Mouse (Mus musculus): ENCODE measurements at regions not wholly inside any gene's neighbourhood (a gene's known extent, or its start where the extent isn't known, plus 50 kb on each side); places are given as distances from the start of the nearest gene placed in this dataset.

GRCm38 (mm10) chr2:169116841-169117240 is 161.5 kb upstream of the Zfp64 start:
- no peak for DNase-seq

DNA sequence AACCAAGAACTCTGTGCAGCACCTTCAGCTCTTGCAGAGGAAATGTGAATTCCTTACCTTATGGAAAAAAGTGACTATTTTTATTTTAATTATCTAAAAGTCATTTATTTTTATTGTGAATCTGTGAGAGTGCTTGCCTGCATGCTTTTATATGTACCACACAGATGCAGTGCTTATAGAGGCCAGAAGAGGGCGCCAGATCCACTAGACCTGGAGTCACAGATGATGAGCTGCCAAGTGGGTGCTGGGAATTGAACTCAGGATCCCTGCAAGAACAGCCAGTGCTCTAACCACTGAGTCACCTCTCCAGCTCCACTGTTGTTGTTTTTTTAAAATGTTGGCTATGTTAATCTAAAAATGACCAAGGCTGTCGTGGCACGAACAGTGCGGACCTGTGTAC is 153.7 kb upstream of the Zfp64 start:
- peak; percentile 8 for DNase-seq

DNA sequence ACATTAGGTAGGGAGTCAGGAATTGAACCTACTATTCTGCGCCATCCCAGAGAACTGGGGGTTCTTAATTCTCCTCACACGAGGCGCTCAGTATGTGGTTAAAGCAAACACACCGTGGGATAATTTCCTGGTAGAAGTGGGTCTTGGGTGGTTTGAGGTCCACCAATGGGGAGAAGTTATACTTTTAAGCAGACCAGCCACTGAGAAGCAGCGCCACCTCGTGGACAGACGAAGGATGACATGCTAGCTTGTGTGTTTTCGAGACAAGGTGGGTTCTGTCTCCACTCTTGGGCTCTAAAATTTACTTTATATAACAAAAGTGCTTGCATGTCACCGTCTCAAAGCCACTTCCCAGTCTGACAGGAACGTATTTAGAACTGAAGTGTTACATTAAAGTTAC is 152.7 kb upstream of the Zfp64 start:
- DNase-seq, result peak; percentile 64

DNA sequence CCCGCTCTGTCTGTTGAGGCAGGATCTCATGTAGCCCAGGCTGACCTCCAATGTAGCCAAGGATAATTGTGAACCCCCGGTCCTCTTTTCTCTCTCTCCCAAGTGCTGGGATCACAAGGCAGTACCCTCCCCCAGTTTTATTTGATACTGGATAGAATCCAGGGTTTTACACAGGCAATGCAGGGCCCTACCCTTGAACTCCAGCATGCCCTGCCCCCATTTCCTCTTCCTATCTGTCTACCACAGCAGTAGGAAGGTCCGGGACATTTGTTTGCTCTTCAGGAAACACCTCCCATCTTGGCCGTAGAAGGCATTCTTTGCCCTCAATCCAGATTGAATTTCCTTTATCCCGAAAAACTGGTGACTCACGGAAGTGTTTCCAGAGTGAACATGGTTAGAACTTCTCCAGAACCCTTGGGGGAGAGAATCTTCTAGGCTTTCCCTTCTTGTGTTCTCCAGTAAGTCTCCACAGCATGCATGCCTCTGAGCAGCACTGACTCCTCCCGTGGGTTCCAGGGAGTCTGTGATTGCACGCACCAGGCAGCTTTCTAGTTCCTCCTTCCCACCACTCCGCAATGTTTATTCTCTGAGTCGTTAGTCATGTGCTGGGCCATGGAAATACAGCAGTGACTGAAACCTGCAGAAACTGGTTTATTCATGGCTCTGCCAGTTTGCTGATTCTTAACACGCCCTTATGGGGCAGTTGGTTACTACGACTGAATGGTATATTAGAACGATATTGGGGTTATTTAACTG is 146.3 kb upstream of the Zfp64 start:
- peak; percentile 18 for DNase-seq

DNA sequence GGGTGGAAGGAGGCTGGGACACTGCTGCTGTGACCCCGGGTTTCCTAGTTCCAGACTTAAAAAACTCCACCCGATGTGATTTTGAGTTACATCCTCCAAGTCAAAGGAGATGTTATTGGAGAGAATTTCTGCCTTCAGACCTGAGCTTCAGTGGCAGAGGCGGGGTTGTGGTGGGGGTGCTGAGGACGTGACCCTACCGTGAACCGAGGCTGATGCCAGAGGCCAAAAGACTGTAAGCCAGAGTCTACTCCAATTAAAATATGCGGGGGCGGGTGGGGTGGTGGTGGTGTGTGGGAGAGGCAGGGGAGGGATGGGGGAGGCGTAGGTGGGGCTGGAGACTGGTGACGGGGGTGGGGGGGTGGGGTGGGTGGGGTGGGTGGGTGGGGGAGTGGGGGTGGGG is 145.1 kb upstream of the Zfp64 start:
- DNase-seq, result no peak

DNA sequence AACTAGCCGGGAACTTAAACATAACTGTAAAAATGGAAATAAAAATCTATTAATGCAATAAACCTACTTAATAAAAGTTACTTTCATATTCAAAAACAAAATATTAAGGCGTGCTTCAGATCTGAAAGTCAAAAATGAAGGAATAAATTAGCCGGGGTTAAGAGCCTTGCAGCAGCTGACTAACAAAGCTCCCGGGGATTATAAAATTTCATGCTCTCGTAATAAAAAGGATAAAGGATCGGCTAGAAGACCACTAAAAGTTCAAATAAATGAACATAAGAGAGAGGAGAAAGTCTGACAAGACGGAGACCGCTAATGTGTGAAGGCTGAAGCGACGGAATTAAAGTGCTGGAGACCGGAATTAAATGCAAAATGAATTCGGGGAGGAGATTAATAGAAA is 144.3 kb upstream of the Zfp64 start:
- no peak for DNase-seq

GRCm38 (mm10) chr2:169098591-169098990 is 143.2 kb upstream of the Zfp64 start:
- DNase-seq, result no peak

DNA sequence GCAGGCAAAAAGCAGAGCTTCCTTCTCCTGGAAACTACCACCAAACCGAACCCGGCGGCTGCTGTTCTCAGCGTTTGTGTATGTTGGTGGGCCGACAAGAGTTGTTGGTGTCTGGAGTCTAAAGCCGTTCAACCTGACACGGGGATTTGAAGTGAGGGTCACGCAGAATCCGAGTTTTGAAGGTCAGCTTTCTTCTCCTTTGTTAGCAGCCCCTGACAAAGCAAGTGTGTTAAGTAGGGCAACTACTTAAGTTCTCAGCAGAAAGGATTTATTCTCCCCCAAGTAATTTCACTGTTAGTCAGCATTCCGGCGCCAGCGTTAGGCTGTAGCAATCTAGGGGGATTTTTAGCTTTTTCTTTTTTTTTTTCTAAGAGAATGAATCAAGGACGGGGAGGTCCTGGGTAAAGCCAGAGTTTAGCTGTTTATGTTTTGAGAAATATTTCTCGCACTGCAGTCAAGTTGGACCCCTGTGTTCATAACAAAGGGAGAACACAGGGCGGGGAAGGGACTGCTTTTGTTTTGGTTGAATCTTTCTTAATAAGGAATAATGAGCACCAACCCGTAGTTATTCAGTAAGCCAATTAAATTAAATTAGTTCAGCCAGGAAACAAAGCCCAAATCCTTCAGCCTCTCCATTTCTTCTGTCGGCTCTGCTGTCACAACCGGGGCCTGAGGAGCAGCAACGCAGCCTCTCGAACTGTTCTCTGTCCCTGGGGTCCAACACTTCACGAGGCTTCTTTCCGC is 138.8 kb upstream of the Zfp64 start:
- no peak for DNase-seq

DNA sequence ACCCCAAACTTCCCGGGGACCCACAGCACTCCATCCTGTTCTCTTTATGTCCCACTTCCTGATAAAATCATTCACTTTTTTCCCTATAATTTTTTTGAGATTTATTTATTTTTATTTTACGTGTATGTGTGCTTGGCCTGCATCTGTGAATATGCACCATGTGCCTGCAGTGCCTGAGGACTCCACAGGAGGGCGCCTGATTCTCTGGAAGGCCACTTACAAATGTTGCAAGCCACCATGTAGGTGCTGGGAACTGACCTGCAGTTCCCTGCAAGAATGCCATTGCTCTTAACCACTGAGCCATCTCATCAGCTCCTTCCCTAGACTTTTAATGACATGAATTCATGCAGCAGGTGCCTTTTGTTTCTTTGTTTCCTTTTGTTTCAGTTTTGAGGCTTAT is 134.9 kb upstream of the Zfp64 start:
- no peak for DNase-seq

GRCm38 (mm10) chr2:169088870-169089484 is 133.6 kb upstream of the Zfp64 start:
- peak; percentile 59 for DNase-seq

DNA sequence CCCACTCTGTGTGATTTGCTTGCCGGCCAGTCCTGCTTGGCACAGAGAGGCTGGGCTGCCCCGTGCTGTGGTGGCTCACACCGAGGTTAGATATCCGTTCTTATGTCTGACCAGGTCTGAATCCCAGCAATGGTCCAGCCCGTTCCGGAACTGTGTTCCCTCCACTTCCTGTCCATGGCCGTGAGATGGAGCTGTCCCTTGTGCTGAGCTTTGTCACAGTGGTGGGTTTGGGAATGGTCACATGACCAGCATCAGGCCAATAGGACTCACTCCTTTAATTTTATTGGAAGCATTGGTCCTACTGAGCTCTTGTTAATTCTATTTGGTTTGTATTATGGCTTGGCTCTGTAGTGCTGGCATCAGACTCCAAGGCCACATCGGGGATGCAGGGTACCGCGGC is 132.9 kb upstream of the Zfp64 start:
- DNase-seq, result no peak

DNA sequence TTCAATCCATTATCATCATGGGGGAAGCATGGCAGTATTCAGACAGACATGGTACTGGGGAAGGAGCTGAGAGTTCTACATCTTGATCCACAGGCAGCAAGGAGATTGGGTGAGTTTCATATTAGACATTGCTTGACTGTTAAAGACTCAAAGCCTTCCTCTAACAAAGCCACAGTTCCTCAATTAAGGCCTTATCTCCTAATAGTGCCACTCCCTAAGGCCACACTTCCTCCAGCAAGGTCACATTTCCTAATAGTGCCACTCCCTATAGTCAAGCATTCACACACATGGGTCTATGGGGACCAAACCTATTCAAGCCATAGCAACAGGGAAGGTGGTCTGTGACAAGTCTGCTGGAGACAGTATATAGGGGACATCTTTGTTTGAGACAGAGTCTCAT is 115.9 kb upstream of the Zfp64 start:
- no peak for DNase-seq

GRCm38 (mm10) chr2:169065166-169065698 is 109.8 kb upstream of the Zfp64 start:
- DNase-seq, result peak; percentile 5

GRCm38 (mm10) chr2:169061520-169061919 is 106.1 kb upstream of the Zfp64 start:
- DNase-seq, result peak; percentile 89

- peak; percentile 2 for DNase-seq
Measured at GRCm38 (mm10) chr2:169060495-169060894, 105.1 kb upstream of the Zfp64 start.

DNA sequence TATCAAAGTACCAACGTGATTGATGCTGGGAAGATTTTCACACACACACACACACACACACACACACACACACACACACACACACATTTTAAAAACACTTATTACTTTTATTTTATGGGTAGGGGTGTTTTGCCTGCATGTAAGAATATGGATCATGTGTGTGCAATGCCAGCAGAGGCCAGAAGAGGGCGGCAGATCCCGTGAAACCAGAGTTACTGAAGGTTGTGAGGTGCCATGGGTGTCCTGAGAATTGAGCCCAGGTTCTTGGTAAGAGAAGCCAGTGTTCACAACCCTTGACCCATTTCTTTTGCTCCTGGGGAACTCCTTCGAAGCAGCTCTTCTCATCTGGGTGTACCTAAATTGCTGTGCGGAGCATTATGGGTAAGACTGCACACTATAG is 102.4 kb upstream of the Zfp64 start:
- no peak for DNase-seq

GRCm38 (mm10) chr2:169049947-169050346 is 94.6 kb upstream of the Zfp64 start:
- no peak for DNase-seq

DNA sequence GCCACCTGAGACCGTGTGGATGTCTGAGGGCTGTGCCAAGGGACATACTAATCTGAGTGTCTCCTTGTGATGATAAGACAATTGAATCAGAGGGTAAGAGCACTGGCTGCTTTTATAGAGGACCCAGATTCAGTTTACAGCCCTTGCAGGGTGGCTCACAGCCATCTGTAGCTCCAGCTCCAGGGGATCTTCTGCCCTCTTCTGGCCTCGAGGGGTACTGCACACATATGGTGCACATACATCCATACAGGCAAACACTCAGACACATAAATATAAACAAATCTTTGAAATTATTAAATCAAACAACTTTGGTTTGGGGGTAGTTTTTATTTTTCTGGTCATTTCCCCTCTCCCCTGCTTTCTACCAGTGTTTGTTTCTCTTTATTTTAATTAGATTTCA is 86.4 kb upstream of the Zfp64 start:
- DNase-seq, result no peak

DNA sequence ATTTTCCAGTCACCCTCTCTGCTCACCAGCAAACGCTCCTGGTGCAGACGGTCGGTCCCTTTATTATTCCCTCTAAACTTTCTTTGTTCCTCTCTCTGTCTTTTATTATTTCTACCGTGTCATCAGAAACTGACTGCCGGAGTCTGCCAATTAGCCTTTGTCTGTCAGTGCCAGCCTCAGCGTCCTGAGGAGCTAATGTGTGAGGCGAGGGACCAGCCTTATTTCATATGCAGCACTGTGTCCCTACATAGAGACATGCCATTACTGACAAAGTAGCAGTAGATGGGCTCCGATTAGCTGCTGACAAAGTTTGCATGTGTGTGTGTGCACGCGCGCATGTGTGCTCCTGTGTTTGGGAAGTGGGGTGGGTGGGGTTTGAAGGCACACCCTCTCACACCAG is 82.6 kb upstream of the Zfp64 start:
- DNase-seq, result no peak

- DNase-seq, result no peak
Measured at GRCm38 (mm10) chr2:169037519-169037918, 82.1 kb upstream of the Zfp64 start.

GRCm38 (mm10) chr2:169035315-169035714 is 79.9 kb upstream of the Zfp64 start:
- peak; percentile 40 for DNase-seq

DNA sequence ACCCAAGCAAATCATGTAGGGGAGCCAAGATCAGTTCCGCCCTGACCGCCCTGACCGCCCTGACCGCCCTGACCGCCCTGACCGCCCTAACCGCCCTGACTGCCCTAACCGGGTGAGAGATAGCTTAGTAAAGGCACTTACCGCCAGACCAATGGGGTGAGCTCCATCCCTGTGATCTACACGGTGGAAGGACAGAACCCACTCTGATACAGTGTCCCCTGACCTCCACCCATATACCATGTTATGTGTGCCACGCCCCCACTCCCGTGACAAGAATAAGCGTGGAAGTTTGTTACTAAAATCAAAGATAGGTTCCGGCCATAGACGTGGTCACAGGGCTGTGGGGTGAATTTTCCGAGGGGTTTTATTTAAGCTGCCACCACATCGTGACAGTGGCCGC is 78.6 kb upstream of the Zfp64 start:
- DNase-seq, result no peak

GRCm38 (mm10) chr2:169033181-169033580 is 77.8 kb upstream of the Zfp64 start:
- DNase-seq, result no peak

Measured in lung, postnatal 36 days (tissue).